Mouse (Mus musculus) forebrain, postnatal 0 days (tissue): ENCODE results near the gene Srpk1. TPM values are rescaled to one million over a fixed set of nuclear protein-coding genes. Genes with fewer than 3 reads are reported as not detected.
A peak's percentile ranks its signal among the peaks of the same experiment; 100 is the strongest.
"Not testable (repeated sequence)": the region's sequence is repeated elsewhere in the genome, so short reads cannot be mapped to it uniquely, and the experiment has no call there.

Experiments used
- ATAC-seq: fragments of 200-750 bp; cut with Nextera tagmentation; 2 replicates; pipeline ENCODE4 v1.8.0; 2017; ENCODE audit warnings: mild to moderate bottlenecking, moderate library complexity
- DNase-seq: peaks from one replicate; pipeline ENCODE4 v3.0.0-alpha.2; 2015
- H3K27ac ChIP-seq: fragments of 300-500 bp; sonication (generic); 2 replicates; pipeline ENCODE4 v1.5.1; 2014; ENCODE audit warnings: low read depth, mild to moderate bottlenecking, antibody characterized with exemption, low read length, moderate library complexity, mixed read lengths
- H3K27me3 ChIP-seq: fragments of 300-500 bp; sonication (generic); 2 replicates; pipeline ENCODE4 v1.6.1; 2014; ENCODE audit warnings: mild to moderate bottlenecking, low read length, mixed read lengths; ENCODE audit not compliant: insufficient read depth
- H3K36me3 ChIP-seq: fragments of 300-500 bp; sonication (generic); 2 replicates; pipeline ENCODE4 v1.6.1; 2014; ENCODE audit warnings: mild to moderate bottlenecking, moderate library complexity; ENCODE audit not compliant: insufficient read depth
- H3K4me1 ChIP-seq: fragments of 300-500 bp; sonication (generic); 2 replicates; pipeline ENCODE4 v1.6.1; 2014; ENCODE audit warnings: antibody characterized with exemption; ENCODE audit not compliant: insufficient read depth
- H3K4me2 ChIP-seq: fragments of 300-500 bp; sonication (generic); 2 replicates; pipeline ENCODE4 v1.6.1; 2014; ENCODE audit warnings: low read depth, mild to moderate bottlenecking, moderate library complexity
- H3K4me3 ChIP-seq: fragments of 300-500 bp; sonication (generic); 2 replicates; pipeline ENCODE4 v1.5.1; 2014; ENCODE audit warnings: low read depth, low read length, mixed read lengths
- H3K9ac ChIP-seq: fragments of 300-500 bp; sonication (generic); 2 replicates; pipeline ENCODE4 v1.6.1; 2014; ENCODE audit warnings: mild to moderate bottlenecking
- H3K9me3 ChIP-seq: fragments of 300-500 bp; sonication (generic); 2 replicates; pipeline ENCODE4 v1.6.1; 2016; ENCODE audit warnings: low read length
- CTCF ChIP-seq: sonication (generic); IDR thresholded peaks from 2 replicates; pipeline ENCODE4 v1.5.1; 2016; ENCODE audit warnings: antibody characterized with exemption, control low read depth, low read depth
- WGBS: fragments of 180-500 bp; shearing (Covaris S2); extraction: QIAGEN DNeasy Blood & Tissue Kit; methylation state at CpG from one replicate; pipeline ENCODE4 v1.1.7; 2014; 5-methylcytosine and 5-hydroxymethylcytosine counted together
- microRNA-seq, 2 experiments: library from miRNA; unstranded; fragments of <30 nt; microRNA quantifications; one replicate each; pipeline ENCODE4; 2016
- polyA plus RNA-seq: library from polyadenylated mRNA; unstranded; fragments of >200 nt; fragmentation: Nextera tagmentation; extraction: Ambion mirVana; gene quantifications from 2 replicates; pipeline ENCODE4 v1.2.1, GENCODE M21; 2015
- total RNA-seq: library from RNA; depleted of rRNA; stranded (reverse); fragments of >200 nt; gene quantifications from 2 replicates; pipeline ENCODE4 v1.2.3, GENCODE M21; 2014; rRNA removed

The Srpk1 gene
- total and polyA plus RNA-seq, 2 experiments from 2014 or later: 55.4 to 75.1 TPM

DNA sequence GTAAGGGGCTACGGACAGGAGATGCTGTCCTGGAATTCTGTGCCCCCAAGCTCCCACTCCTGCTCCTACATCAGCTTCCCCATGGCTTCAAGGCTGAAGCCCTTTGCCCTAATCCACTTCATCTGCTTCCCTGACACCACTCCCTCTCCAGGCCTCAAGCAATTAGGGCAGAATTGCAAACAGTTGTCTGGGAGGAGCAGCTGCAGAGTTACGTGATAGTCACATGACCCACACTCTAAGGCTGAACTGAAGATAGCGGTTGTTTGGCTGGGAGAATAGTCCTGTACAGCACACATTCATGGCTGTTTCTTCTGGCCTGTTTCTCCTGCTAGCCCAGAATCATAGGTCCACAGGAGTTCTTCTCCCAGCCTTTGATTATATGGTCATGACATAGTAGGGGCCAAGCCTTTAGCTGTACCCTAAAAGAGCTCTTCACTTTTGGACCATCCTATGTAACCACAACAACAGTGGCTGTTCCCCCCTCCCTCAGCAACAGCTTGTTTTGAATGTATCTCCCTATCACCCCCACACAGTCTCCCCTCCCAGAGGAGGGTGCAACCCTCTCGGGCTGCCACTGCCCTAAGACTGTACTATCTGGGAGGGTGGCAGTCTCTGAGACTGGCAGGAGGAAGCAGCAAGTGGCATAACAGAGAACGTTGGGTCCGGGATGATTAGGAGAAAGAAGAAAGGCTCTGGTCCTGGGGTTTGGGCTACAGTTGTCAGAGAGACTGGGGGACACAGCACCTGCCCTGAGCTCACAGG lies 65.7 kb downstream of the Srpk1 start:
- H3K36me3 ChIP-seq: no peaks in the 10 kb centered on the region
- WGBS: 58% methylated on average over 6 of the region's 6 CpGs
- H3K4me2 ChIP-seq: no peak overlapping the region
- no peaks in the 10 kb centered on the region for H3K9me3 ChIP-seq
- no peak for TF ChIP-seq CTCF
- no peaks in the 10 kb centered on the region for H3K27me3 ChIP-seq
- ATAC-seq (peak; percentile 49), DNase-seq (peak; percentile 17)
- no peaks in the 10 kb centered on the region for H3K4me1 ChIP-seq
- no peak overlapping the region for H3K4me3 ChIP-seq
- H3K27ac ChIP-seq: no peak overlapping the region
- no peak overlapping the region for H3K9ac ChIP-seq

GRCm38 (mm10) chr17:28554021-28554420 lies 68.5 kb downstream of the Srpk1 start:
- not testable (repeated sequence) for H3K9ac ChIP-seq, H3K9me3 ChIP-seq, ATAC-seq, H3K4me1 ChIP-seq, H3K4me3 ChIP-seq, DNase-seq, H3K27ac ChIP-seq, H3K36me3 ChIP-seq, H3K27me3 ChIP-seq, H3K4me2 ChIP-seq
- WGBS: 94% methylated on average over 4 of the region's 4 CpGs

DNA sequence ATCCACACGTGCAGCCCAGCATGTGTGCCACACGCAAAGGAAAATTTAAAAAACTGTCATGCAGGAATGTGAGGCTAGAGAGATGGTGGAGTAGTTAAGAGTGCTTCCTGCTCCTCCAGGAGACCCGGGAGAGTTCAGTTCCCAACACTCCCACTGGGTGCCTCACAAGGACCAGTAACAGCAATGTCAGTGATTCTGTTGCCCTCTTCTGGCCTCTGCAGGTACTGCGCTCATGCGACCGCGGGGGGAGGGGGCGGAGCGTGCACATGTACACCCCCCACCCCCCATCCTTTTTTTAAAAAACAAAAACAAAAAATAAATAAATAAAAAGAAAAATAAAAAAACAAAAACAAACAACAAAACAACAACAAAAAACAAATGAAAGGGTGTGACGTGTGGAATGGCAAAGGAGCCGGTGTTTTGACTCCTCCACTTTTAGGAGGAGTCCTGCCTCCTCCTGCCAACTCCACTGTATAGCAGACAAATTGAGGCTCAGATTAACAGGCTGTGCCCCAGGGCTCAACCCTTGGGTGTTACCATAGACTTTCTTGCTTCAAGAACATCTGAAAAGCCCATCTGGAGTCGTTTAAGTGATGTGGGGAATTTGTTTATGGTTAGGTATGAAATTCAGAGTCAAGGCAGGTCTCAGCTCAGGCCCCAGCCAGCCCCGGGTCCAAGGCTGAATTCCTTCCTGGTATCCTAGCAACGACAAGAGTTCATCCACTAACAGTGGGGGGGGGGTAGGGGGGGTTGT lies 69.3 kb downstream of the Srpk1 start:
- WGBS: 5% methylated on average over 14 of the region's 14 CpGs
- Histone ChIP-seq H3K36me3 (no peaks in the 10 kb centered on the region), H3K27ac (no peak overlapping the region), H3K9ac (no peak overlapping the region), H3K9me3 (no peaks in the 10 kb centered on the region), H3K27me3 (no peaks in the 10 kb centered on the region), H3K4me3 (no peak overlapping the region), H3K4me1 (no peaks in the 10 kb centered on the region), H3K4me2 (no peak overlapping the region)
- DNase-seq (peak; percentile 81), ATAC-seq (peak; percentile 84)
- peak; percentile 93 for TF ChIP-seq CTCF

GRCm38 (mm10) chr17:28549111-28549510 lies 73.4 kb downstream of the Srpk1 start, which contains the start of gene Clpsl2:
TSS of gene Clpsl2 (plus strand) at chr17:28549411.
- Histone ChIP-seq H3K27me3 (no peaks in the 10 kb centered on the region), H3K36me3 (no peaks in the 10 kb centered on the region), H3K4me2 (no peak within 1 kb of the TSS), H3K9ac (no peak within 1 kb of the TSS), H3K4me1 (no peaks in the 10 kb centered on the region), H3K9me3 (no peaks in the 10 kb centered on the region), H3K27ac (no peak within 1 kb of the TSS), H3K4me3 (no peak within 1 kb of the TSS)
- no peak for ATAC-seq
- TF ChIP-seq CTCF: no peak
- DNase-seq: no peak
- 76% methylated on average over 14 of the region's 14 CpGs for WGBS

- H3K27ac ChIP-seq: no peak overlapping the region
- no peaks in the 10 kb centered on the region for H3K27me3 ChIP-seq
- ATAC-seq (no peak), DNase-seq (no peak)
- H3K9ac ChIP-seq: no peak overlapping the region
- no peaks in the 10 kb centered on the region for H3K9me3 ChIP-seq
- H3K4me2 ChIP-seq: no peak overlapping the region
- no peaks in the 10 kb centered on the region for H3K36me3 ChIP-seq
- WGBS: 78% methylated on average over 11 of the region's 11 CpGs
- TF ChIP-seq CTCF: no peak
- no peaks in the 10 kb centered on the region for H3K4me1 ChIP-seq
- H3K4me3 ChIP-seq: no peak overlapping the region
Measured at GRCm38 (mm10) chr17:28548550-28548949, 74.0 kb downstream of the Srpk1 start.

DNA sequence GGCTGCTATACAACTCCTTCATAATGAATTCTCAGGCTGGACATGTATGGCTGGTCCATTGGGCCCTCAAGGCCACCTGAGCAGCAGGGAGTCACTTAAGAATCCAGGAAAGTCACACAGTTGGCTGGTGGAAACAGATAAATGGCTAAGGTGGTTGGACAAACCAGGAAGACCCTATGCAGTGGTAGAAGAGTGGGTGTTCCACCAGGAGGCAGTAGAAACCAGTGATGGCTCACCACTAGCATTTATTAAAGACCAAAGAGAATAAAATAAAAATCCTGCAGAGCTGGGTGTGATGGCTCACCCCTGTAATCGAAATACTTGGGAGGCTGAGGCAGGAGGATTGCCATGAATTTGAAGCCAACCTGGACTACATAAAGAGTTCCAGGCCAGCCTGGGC lies 75.6 kb downstream of the Srpk1 start:
- no peak overlapping the region for H3K4me2 ChIP-seq
- no peak overlapping the region for H3K9ac ChIP-seq
- no peaks in the 10 kb centered on the region for H3K27me3 ChIP-seq
- H3K4me3 ChIP-seq: no peak overlapping the region
- DNase-seq: no peak
- 80% methylated on average over 1 of the region's 1 CpGs for WGBS
- H3K27ac ChIP-seq: no peak overlapping the region
- TF ChIP-seq CTCF: no peak
- no peaks in the 10 kb centered on the region for H3K4me1 ChIP-seq
- H3K36me3 ChIP-seq: no peaks in the 10 kb centered on the region
- H3K9me3 ChIP-seq: no peaks in the 10 kb centered on the region
- ATAC-seq: no peak

DNA sequence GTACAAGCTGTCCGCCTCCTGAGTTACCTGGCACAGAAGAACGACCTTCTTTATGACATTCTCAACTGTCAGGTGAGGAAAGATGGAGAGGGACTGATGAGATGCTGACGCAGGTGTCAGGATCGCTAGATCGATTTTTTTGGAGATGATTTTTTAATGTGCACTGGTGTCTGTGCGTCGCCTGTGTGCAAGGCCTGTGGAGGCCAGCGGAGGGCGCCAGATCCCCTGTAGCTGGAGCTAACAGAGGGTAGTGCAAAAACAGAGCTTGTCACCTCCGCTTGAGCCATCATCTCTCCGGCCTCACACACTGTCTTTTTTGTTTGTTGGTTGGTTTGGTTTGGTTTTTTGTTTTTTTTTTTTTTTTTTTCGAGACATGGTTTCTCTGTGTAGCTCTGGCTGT lies 84.6 kb downstream of the Srpk1 start:
- DNase-seq: no peak
- H3K9me3 ChIP-seq: peaks cover 3% of the 10 kb centered on the region; the same call in 1 of the 2 replicates
- no peak overlapping the region for H3K4me2 ChIP-seq
- H3K36me3 ChIP-seq: no peaks in the 10 kb centered on the region
- TF ChIP-seq CTCF: no peak
- WGBS: 53% methylated on average over 12 of the region's 12 CpGs
- H3K27ac ChIP-seq: no peak overlapping the region
- no peak overlapping the region for H3K9ac ChIP-seq
- ATAC-seq: no peak
- H3K4me1 ChIP-seq: no peaks in the 10 kb centered on the region
- H3K27me3 ChIP-seq: no peaks in the 10 kb centered on the region
- no peak overlapping the region for H3K4me3 ChIP-seq

Small RNA genes lying within 50 kb of the gene (microRNA-seq; reads per million reads assigned to microRNA genes)
- 0 reads per million in 2 experiments for gene Mir6969

Other genes starting within 250 kb of the Srpk1 start
- gene Fkbp5, start 105.2 kb downstream of the Srpk1 start, total RNA-seq: 26.6 and 37.3 TPM in 2 replicates
- 18.3 and 21.1 TPM in 2 replicates for gene Fkbp5, start 105.2 kb downstream of the Srpk1 start, polyA plus RNA-seq
- 0.15 TPM in 1 of 2 replicates, not detected in the other for gene Armc12, start 91.9 kb downstream of the Srpk1 start, total RNA-seq
- not detected in 2 replicates for gene Armc12, start 91.9 kb downstream of the Srpk1 start, polyA plus RNA-seq
- gene Clpsl2, start 73.3 kb downstream of the Srpk1 start, total RNA-seq: not detected in 2 replicates
- gene Clpsl2, start 73.3 kb downstream of the Srpk1 start, polyA plus RNA-seq: not detected in 2 replicates
- not detected in 2 replicates for gene Clps, start 61.9 kb downstream of the Srpk1 start, total RNA-seq
- gene Clps, start 61.9 kb downstream of the Srpk1 start, polyA plus RNA-seq: not detected in 2 replicates
- 10.6 and 11.9 TPM in 2 replicates for gene Lhfpl5, start 47.1 kb downstream of the Srpk1 start, total RNA-seq
- gene Lhfpl5, start 47.1 kb downstream of the Srpk1 start, polyA plus RNA-seq: 11.4 and 13.2 TPM in 2 replicates
- 2.0 and 3.3 TPM in 2 replicates for gene Slc26a8, start 67.5 kb upstream of the Srpk1 start, total RNA-seq
- 1.3 and 1.8 TPM in 2 replicates for gene Slc26a8, start 67.5 kb upstream of the Srpk1 start, polyA plus RNA-seq
- gene Mapk14, start 68.6 kb upstream of the Srpk1 start, total RNA-seq: 28.7 and 33.5 TPM in 2 replicates
- 16.6 and 20.4 TPM in 2 replicates for gene Mapk14, start 68.6 kb upstream of the Srpk1 start, polyA plus RNA-seq
- 1.2 and 5.6 TPM in 2 replicates for gene AC170998.1, start 103.4 kb upstream of the Srpk1 start, total RNA-seq
- gene AC170998.1, start 103.4 kb upstream of the Srpk1 start, polyA plus RNA-seq: 1.7 TPM in 1 of 2 replicates, not detected in the other
- 0.14 and 0.38 TPM in 2 replicates for gene Mapk13, start 146.6 kb upstream of the Srpk1 start, total RNA-seq
- gene Mapk13, start 146.6 kb upstream of the Srpk1 start, polyA plus RNA-seq: 0.53 and 1.0 TPM in 2 replicates
- 8.9 and 13.0 TPM in 2 replicates for gene Brpf3, start 178.4 kb upstream of the Srpk1 start, total RNA-seq
- 2.2 and 4.1 TPM in 2 replicates for gene Brpf3, start 178.4 kb upstream of the Srpk1 start, polyA plus RNA-seq
- gene Pnpla1, start 235.7 kb upstream of the Srpk1 start, total RNA-seq: not detected in 2 replicates
- gene Pnpla1, start 235.7 kb upstream of the Srpk1 start, polyA plus RNA-seq: 0.04 TPM in 1 of 2 replicates, not detected in the other